Mouse (Mus musculus) neural tube, embryonic 11.5 days (tissue): ENCODE results near the gene Pros1. TPM values are rescaled to one million over a fixed set of nuclear protein-coding genes. Genes with fewer than 3 reads are reported as not detected.

Experiments used
- ATAC-seq: fragments of 200-750 bp; cut with Nextera tagmentation; 2 replicates; pipeline ENCODE4 v1.8.0; 2017; ENCODE audit warnings: moderate number of reproducible peaks, mild to moderate bottlenecking, moderate TSS enrichment, moderate library complexity; ENCODE audit not compliant: insufficient read depth, low FRiP score, low TSS enrichment
- DNase-seq: peaks from one replicate; pipeline ENCODE4 v3.0.0-alpha.2; 2015; ENCODE audit warnings: low spot score
- H3K27ac ChIP-seq: fragments of 300-500 bp; sonication (generic); 2 replicates; pipeline ENCODE4 v1.5.1; 2014; ENCODE audit warnings: low read depth, mild to moderate bottlenecking, low read length
- H3K27me3 ChIP-seq: fragments of 300-500 bp; sonication (generic); 2 replicates; pipeline ENCODE4 v1.6.1; 2014; ENCODE audit warnings: mild to moderate bottlenecking, low read length, mixed read lengths; ENCODE audit not compliant: control insufficient read depth, insufficient read depth
- H3K36me3 ChIP-seq: fragments of 300-500 bp; sonication (generic); 2 replicates; pipeline ENCODE4 v1.6.1; 2014; ENCODE audit warnings: mild to moderate bottlenecking, low read length, moderate library complexity, mixed read lengths; ENCODE audit not compliant: control insufficient read depth, insufficient read depth
- H3K4me1 ChIP-seq: fragments of 300-500 bp; sonication (generic); 2 replicates; pipeline ENCODE4 v1.6.1; 2014; ENCODE audit warnings: low read length, mixed read lengths; ENCODE audit not compliant: control insufficient read depth, insufficient read depth
- H3K4me2 ChIP-seq: fragments of 300-500 bp; sonication (generic); 2 replicates; pipeline ENCODE4 v1.6.1; 2014; ENCODE audit warnings: low read depth, mild to moderate bottlenecking, moderate library complexity
- H3K4me3 ChIP-seq: fragments of 300-500 bp; sonication (generic); 2 replicates; pipeline ENCODE4 v1.5.1; 2014; ENCODE audit warnings: low read depth, low read length
- H3K9ac ChIP-seq: fragments of 300-500 bp; sonication (generic); 2 replicates; pipeline ENCODE4 v1.6.1; 2014; ENCODE audit warnings: mild to moderate bottlenecking, low read length
- H3K9me3 ChIP-seq: fragments of 300-500 bp; sonication (generic); 2 replicates; pipeline ENCODE4 v1.6.1; 2016; ENCODE audit warnings: low read length; ENCODE audit not compliant: control insufficient read depth
- WGBS: fragments of 180-500 bp; shearing (Covaris S2); extraction: QIAGEN DNeasy Blood & Tissue Kit; methylation state at CpG from one replicate; pipeline ENCODE4 v1.1.7; 2014; 5-methylcytosine and 5-hydroxymethylcytosine counted together
- polyA plus RNA-seq: library from polyadenylated mRNA; unstranded; fragments of >200 nt; fragmentation: Nextera tagmentation; extraction: Ambion mirVana; gene quantifications from 2 replicates; pipeline ENCODE4 v1.2.1, GENCODE M21; 2014

The Pros1 gene
- 24.9 and 27.3 TPM in 2 replicates for polyA plus RNA-seq

GRCm38 (mm10) chr16:62854191-62855068, at the start of gene Pros1:
Gene Pros1 (plus strand): TSS chr16:62854307.
- Histone ChIP-seq H3K4me3 (peak within 1 kb of the TSS; percentile 55), H3K36me3 (no peaks in the 10 kb centered on the region), H3K4me2 (peak within 1 kb of the TSS; percentile 84), H3K9me3 (no peaks in the 10 kb centered on the region), H3K4me1 (no peaks in the 10 kb centered on the region), H3K27ac (no peak within 1 kb of the TSS; the same call in 1 of the 2 replicates), H3K27me3 (no peaks in the 10 kb centered on the region), H3K9ac (peak within 1 kb of the TSS; percentile 76)
- DNase-seq (peak; percentile 76), ATAC-seq (peak; percentile 86)
- 5% methylated on average over 36 of the region's 42 CpGs for WGBS

GRCm38 (mm10) chr16:62804621-62805020, 49.5 kb upstream of the Pros1 start:
- Histone ChIP-seq H3K9ac (no peak overlapping the region), H3K27me3 (no peaks in the 10 kb centered on the region), H3K4me1 (no peaks in the 10 kb centered on the region), H3K9me3 (no peaks in the 10 kb centered on the region), H3K4me2 (no peak overlapping the region), H3K27ac (no peak overlapping the region), H3K4me3 (no peak overlapping the region), H3K36me3 (no peaks in the 10 kb centered on the region; the same call in 1 of the 2 replicates)
- DNase-seq = no peak
- ATAC-seq = no peak
- 99% methylated on average over 3 of the region's 3 CpGs for WGBS

- Histone ChIP-seq H3K4me1 (no peaks in the 10 kb centered on the region), H3K4me2 (no peak overlapping the region), H3K27ac (no peak overlapping the region), H3K36me3 (no peaks in the 10 kb centered on the region), H3K4me3 (no peak overlapping the region), H3K9ac (no peak overlapping the region), H3K9me3 (no peaks in the 10 kb centered on the region), H3K27me3 (no peaks in the 10 kb centered on the region)
- WGBS = 60% methylated on average over 8 of the region's 8 CpGs
- ATAC-seq = no peak
- DNase-seq = no peak
Measured at GRCm38 (mm10) chr16:62807249-62807979, 46.7 kb upstream of the Pros1 start.

- 88% methylated on average over 4 of the region's 4 CpGs for WGBS
- ATAC-seq (no peak), DNase-seq (no peak)
- Histone ChIP-seq H3K36me3 (no peaks in the 10 kb centered on the region), H3K27ac (no peak overlapping the region), H3K9me3 (no peaks in the 10 kb centered on the region), H3K27me3 (no peaks in the 10 kb centered on the region), H3K9ac (no peak overlapping the region), H3K4me1 (no peaks in the 10 kb centered on the region), H3K4me3 (no peak overlapping the region), H3K4me2 (no peak overlapping the region)
Measured at GRCm38 (mm10) chr16:62810855-62811254, 43.3 kb upstream of the Pros1 start.

GRCm38 (mm10) chr16:62813790-62814189, 40.3 kb upstream of the Pros1 start:
- ATAC-seq (no peak), DNase-seq (no peak)
- Histone ChIP-seq H3K36me3 (no peaks in the 10 kb centered on the region), H3K4me3 (no peak overlapping the region), H3K4me1 (no peaks in the 10 kb centered on the region), H3K9me3 (no peaks in the 10 kb centered on the region), H3K4me2 (no peak overlapping the region), H3K9ac (no peak overlapping the region), H3K27me3 (no peaks in the 10 kb centered on the region), H3K27ac (no peak overlapping the region)
- WGBS = 84% methylated on average over 5 of the region's 5 CpGs

- WGBS = 85% methylated on average over 5 of the region's 5 CpGs
- Histone ChIP-seq H3K9me3 (no peaks in the 10 kb centered on the region), H3K27ac (no peak within 1 kb of the TSS), H3K27me3 (no peaks in the 10 kb centered on the region), H3K36me3 (no peaks in the 10 kb centered on the region), H3K4me2 (no peak within 1 kb of the TSS), H3K4me1 (no peaks in the 10 kb centered on the region), H3K4me3 (no peak within 1 kb of the TSS), H3K9ac (no peak within 1 kb of the TSS)
- ATAC-seq (no peak), DNase-seq (no peak)
Measured at GRCm38 (mm10) chr16:62814491-62814890, 39.6 kb upstream of the Pros1 start, which contains the start of gene Stx19. Gene Stx19 (plus strand): TSS chr16:62814676.

GRCm38 (mm10) chr16:62822472-62822871, 31.6 kb upstream of the Pros1 start:
- no peak overlapping the region for H3K4me2 ChIP-seq
- H3K9ac ChIP-seq = no peak overlapping the region
- no peaks in the 10 kb centered on the region for H3K36me3 ChIP-seq
- H3K4me3 ChIP-seq = no peak overlapping the region
- 96% methylated on average over 6 of the region's 6 CpGs for WGBS
- DNase-seq = no peak
- H3K27ac ChIP-seq = no peak overlapping the region
- no peaks in the 10 kb centered on the region for H3K9me3 ChIP-seq
- H3K27me3 ChIP-seq = no peaks in the 10 kb centered on the region
- no peaks in the 10 kb centered on the region for H3K4me1 ChIP-seq
- ATAC-seq = no peak

GRCm38 (mm10) chr16:62826156-62827001, 27.7 kb upstream of the Pros1 start:
- H3K9me3 ChIP-seq = no peaks in the 10 kb centered on the region
- H3K4me3 ChIP-seq = no peak overlapping the region
- DNase-seq = no peak
- no peak overlapping the region for H3K4me2 ChIP-seq
- no peak overlapping the region for H3K27ac ChIP-seq
- H3K36me3 ChIP-seq = no peaks in the 10 kb centered on the region
- 78% methylated on average over 12 of the region's 12 CpGs for WGBS
- H3K4me1 ChIP-seq = no peaks in the 10 kb centered on the region
- H3K9ac ChIP-seq = no peak overlapping the region
- no peaks in the 10 kb centered on the region for H3K27me3 ChIP-seq
- peak; percentile 16; the same call in 1 of the 2 replicates for ATAC-seq
